Mouse (Mus musculus) kidney, adult 8-10 months (tissue): ENCODE data around the gene Pex11g.

ENCODE experiments used
- DNase-seq, 2 experiments: peaks; one replicate each; pipeline ENCODE4 v3.0.0; 2022

The Pex11g gene

DNA sequence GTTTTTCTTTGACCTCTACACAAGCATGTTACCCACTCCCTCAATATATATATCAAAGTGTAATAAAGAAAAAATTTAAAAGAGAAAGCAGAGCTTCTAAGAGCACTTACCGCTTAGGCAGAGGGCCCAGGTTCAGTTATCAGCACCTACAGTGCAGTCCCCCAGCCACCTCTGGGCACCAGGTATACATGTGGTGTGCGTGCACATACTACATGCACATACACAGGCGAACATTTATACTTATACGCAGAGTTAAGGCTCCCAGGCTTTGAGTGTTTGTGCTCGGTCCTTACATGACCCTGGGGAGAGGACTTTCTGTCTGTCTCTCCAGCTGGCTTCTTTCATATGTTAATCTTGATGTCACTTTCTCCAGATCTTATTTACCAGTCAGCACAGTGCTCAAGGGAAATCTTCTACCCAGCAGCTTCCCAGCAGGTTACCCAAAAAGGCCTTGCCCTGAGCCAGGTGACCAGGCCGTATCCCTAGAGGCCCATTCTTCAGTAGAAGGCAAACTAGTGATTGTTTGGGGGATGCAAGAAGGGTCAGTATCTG, 52.8 kb downstream of the Pex11g start:
- DNase-seq: no peak

- DNase-seq: no peak
These were observed 54.7 kb downstream of the Pex11g start for GRCm38 (mm10) chr8:3412816-3413215.

- peak; percentile 17 to 39 for DNase-seq
These were observed 55.6 kb downstream of the Pex11g start for GRCm38 (mm10) chr8:3411901-3412301.

DNA sequence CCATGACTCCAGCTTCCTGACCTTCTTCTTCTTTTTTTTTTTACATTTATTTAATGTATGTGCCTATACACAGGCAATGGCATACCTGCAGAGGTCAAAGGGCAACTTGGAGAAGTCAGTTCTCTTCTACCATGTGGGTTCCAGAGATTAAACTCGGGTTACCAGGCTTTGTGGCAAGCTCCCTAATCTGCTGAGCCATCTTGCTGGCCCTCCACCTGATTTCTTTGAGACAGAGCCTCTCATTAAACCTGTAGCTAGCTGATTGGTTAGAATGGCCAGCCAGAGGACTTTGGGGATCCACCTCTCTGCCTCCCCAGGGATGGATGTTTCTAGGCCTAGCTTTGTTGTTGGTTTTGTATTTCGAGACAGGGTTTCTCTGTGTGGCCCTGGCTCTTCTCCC, 56.4 kb downstream of the Pex11g start:
- no peak for DNase-seq

DNA sequence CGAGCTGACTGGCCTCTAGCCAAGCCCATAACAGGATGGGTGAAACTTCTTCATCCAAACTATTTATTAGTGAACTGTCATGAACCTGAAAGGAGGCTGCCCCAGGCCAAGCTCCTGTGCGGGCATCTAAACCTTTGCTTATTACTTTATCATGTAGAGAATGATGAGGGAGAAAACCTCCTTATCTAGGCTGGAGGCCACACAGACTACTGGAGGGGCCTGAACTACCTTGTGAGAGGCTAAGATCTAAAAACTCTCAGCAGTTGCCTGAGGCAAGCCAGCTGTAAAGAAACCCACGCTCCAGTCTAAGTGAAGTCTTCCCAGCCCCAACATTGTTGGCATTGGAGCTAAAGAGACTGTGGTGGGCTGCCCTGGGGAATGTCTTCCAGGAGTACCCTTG, 60.1 kb downstream of the Pex11g start:
- DNase-seq: no peak
